Mouse (Mus musculus) T-helper 2 cell (primary cell): ENCODE data around the gene Epha4.

Experiments
- in situ Hi-C: fragments of 300-600 bp; cut with MboI, MseI; formaldehyde crosslinking; loops from one replicate; pipeline ENCODE4 v1.15.1; 2025; ENCODE audit warnings: high pct_unique_total_duplicates

Gene Epha4

GRCm38 (mm10) chr1:77407417-77407816, 107.5 kb downstream of the Epha4 start:
- in situ Hi-C loops: loop anchor here (10.0 kb wide), 1 partner anchor 1223 kb away; no protein-coding TSS in a partner anchor

- in situ Hi-C loops: loop anchor here (10.0 kb wide), 1 partner anchor 1222 kb away; no protein-coding TSS in a partner anchor
Observed at GRCm38 (mm10) chr1:77406631-77407030, 108.3 kb downstream of the Epha4 start.

DNA sequence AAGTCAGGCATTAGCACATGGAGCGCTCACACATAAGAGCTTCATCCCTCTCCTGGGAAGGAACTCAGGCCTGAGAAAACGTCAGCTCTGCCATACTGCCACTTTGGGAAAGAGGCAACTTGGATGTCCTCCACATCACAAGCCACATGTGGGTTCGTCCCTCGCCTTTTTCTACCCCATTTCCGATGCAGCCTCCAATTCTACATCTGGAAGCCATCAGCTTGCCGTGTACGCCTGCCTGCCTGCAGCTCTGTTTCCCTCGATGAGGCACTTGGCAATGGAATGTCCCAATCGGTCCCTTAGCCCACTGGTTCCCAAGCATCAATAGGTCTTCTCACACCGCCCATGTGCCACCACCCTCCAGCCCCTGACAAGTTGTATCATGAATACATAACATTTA, 110.4 kb downstream of the Epha4 start:
- in situ Hi-C loops: loop anchor here (10.0 kb wide), 1 partner anchor 1220 kb away; no protein-coding TSS in a partner anchor

DNA sequence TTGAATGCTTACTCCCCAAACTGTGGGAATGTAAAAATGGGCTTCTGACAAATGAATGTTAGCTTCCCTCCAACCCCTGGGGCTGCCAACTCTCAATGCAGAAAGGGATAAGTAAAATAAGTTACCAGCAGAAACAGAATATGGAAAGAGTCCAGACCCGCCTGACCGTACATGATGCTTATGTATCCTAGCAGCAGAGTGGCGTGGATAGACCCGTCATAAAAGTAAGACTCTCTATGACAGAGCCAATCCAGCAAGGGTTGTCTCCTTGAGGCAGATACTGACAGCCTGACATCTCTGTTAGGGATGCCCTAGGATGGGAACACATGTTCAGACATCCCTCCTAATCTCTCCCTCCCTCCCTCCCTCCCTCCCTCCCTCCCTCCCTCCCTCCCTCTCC, 111.9 kb downstream of the Epha4 start:
- in situ Hi-C loops: loop anchor here (10.0 kb wide), 1 partner anchor 1218 kb away; no protein-coding TSS in a partner anchor

- in situ Hi-C loops: loop anchor here (10.0 kb wide), 1 partner anchor 1217 kb away; no protein-coding TSS in a partner anchor
Observed at GRCm38 (mm10) chr1:77401465-77401864, 113.4 kb downstream of the Epha4 start.

DNA sequence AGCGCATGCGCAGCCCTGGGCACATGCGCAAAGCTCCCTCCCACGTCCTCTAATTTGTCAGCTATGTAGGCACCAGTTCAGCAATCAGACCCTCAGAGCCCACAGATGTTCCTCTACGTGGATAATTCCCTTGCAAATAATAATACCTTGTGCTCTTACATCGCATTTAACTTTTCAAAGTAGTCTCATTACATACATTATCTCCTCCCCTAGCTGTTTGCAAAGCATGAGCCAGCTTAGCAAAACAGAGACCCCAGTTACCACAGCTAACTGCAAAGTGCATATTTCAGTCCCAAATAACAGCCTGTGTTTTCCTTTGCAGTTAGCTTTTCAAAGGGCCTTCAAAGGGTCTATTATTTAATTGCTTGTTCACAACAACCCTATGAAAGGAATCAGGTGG, 123.3 kb downstream of the Epha4 start:
- in situ Hi-C loops: loop anchor here (10.0 kb wide), 1 partner anchor 1627 kb away; no protein-coding TSS in a partner anchor

DNA sequence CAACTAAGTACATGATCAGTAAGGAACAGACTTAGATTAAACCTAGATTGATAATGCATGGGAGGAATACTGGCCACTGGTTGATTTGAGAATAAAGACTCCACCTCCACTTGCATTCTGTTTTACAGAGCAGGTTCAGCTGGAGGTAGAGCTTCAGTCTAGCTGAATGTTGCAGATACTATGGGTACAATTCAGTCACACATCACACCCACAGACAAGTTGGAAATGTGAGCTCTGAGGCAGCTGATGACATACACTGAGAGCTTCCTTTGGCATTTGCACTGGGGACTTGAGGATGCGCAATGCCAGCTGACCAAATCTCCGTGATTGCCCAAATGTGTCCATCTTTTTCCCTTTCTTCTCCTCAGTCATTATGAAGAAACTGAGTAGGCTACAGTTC, 125.8 kb downstream of the Epha4 start:
- in situ Hi-C loops: no loop called here

- in situ Hi-C loops: no loop called here
Observed at GRCm38 (mm10) chr1:77388556-77388955, 126.3 kb downstream of the Epha4 start.

DNA sequence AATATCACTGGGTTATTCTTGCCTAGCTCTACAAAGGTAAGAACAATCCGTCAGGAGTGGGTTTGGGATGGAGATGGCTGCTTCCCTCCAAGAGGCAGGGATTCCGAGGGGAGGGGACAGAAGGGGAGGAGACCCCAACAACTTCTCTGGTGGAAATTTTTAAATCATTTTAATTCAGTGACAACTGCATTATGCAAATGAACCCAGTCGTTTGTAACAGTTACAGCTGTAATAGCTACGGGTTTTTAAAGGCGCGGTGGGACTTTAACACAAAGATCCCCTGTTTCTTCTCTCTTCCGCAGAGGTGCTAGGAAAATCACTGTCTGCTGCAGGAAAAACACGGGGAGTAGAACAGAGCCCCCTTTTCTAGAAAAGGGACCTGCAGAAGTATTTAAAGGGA, 129.3 kb downstream of the Epha4 start:
- in situ Hi-C loops: no loop called here

GRCm38 (mm10) chr1:77383466-77383865, 131.4 kb downstream of the Epha4 start:
- in situ Hi-C loops: no loop called here

DNA sequence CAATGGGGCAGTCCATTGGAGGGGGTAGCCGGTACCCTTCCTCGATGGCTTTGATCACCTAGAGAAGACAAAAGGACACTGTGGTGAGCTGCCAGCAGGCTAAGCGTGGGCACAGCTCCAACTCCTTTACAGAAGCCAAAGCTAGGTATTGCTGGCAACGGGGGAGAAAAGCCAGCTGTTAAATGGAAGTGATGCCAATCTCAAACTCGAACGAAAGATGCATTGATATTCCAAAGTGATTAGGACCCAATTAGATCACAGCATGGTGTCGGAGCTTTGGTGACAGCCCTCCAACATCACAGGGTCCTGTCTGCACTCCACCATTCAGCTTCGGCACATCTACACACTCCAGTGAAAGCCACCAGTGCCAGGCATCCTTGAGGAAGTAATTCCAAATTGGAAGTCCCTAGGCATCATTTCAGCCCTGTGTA, 137.3 kb downstream of the Epha4 start:
- in situ Hi-C loops: no loop called here

- in situ Hi-C loops: no loop called here
Observed at GRCm38 (mm10) chr1:77374054-77374453, 140.8 kb downstream of the Epha4 start.

DNA sequence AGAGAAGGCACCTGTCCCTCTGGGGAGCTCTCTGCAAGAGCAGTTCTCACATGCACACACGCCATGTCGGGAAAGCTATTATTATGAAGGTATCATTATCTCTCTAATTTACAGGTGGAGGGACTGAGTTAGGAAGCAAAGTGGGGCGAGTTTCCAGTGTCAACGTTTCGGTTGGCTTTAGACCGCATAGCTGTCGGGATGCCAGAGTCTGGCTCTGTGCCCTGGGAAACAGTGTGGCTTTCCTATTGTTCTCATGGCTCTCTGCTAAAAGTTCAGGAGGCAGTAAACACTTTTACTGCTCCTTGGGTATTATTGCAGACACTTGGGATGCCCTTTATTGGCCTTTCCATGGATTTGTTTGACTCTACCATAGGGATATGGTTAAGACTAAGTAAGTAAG, 144.0 kb downstream of the Epha4 start:
- in situ Hi-C loops: no loop called here

GRCm38 (mm10) chr1:77369255-77369837, 145.5 kb downstream of the Epha4 start:
- in situ Hi-C loops: no loop called here

DNA sequence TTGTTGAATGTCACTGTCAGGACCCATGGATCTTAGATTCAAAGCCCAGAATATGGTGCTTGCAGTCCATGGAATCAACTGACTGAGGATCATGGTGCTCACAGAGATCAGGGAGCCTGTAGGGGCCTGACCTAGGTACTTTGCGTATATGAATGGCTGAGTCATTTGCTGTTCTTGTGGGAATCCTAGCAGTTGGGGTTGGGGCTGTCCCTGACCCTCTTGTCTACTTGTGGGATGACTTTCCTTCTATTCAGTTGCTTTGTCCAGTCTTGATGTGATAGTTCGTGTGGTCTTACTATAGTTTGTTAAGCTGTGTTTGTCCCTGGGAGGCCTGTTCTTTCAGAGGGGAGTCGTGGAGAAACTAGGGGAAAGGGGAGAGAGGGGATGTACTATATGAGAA, 149.0 kb downstream of the Epha4 start:
- in situ Hi-C loops: no loop called here

GRCm38 (mm10) chr1:77364596-77364995, 150.3 kb downstream of the Epha4 start:
- in situ Hi-C loops: no loop called here

DNA sequence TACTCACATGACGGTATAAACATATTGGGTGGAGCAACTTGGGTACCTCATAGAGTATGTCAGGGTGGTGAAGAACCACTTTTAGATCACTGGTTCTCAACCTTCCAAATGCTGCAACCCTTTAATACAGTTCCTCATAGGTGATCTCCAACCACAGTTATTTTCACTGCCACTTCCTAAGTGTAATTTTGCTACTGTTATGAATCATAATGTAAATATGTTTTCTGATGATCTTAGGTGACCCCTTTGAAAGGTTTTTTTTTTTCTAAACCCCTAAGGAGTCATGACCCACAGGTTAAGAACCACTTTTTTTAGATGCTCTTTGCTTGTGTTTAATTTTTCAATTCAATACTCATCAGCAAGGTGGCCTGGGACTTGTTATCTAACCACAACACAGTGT, 151.0 kb downstream of the Epha4 start:
- in situ Hi-C loops: no loop called here

GRCm38 (mm10) chr1:77346459-77346858, 168.4 kb downstream of the Epha4 start:
- in situ Hi-C loops: no loop called here

DNA sequence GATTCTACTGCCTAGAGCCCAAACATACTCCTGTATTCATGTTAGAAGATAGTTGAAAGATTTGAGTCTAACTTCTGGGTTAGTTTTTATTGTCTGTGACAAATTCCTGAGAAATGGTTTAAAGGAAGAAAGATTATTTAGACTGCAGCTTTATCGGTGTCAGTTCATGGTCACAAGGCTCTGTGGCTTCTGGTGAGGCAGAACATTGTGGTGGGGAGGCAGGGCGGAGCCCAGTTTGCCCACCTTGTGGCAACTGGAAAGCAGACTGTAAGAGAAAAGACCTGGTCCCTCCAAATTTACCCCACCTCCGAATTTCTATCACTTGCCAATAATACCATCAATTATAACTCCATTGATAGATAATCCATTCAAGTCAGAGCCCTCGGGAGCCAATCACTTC, 171.1 kb downstream of the Epha4 start:
- in situ Hi-C loops: no loop called here

DNA sequence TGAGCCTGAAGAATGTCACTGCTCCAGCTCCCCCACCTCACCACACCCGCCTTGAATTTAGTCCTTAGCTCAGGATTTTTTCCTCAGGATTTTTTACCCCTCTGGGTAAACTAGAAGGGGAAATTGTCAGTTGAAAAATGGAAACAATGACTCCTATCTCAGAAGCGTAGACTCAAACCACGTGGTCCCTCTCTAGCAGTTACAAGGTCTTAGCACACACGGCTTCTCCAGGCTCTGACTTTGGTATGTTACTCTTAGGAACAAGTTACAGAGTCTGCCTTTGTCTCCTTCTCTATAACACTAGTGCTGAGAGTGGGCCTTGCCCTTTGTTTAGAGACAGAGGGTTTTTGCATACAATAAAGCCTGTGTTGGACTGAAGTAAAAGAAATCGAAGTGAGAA, 175.2 kb downstream of the Epha4 start:
- in situ Hi-C loops: no loop called here

DNA sequence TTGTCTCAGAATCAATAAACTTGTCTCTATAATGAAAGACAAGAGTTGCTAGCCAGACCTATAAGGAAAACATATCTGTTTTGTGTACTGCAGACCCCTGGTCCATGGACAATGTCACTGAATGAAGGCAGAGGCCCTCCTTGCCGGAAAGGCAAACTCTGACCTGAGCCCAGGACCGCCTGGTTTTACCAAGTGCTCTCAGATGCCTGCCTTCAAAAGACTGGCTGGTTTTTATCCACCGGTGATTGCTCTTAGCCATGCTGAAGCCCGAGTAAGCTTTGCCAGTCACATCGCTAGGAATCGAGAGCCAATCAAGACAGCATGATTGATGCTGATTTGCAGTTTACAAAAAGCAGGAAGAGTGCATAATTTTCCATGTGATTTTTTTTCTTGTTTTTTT, 176.5 kb downstream of the Epha4 start:
- in situ Hi-C loops: no loop called here

- in situ Hi-C loops: no loop called here
Observed at GRCm38 (mm10) chr1:77336937-77337336, 178.0 kb downstream of the Epha4 start.

GRCm38 (mm10) chr1:77318597-77319127, 196.2 kb downstream of the Epha4 start:
- in situ Hi-C loops: no loop called here
